Mouse (Mus musculus) heart, adult 11 months (tissue): ENCODE results near the gene Rsc1a1.
A peak's percentile ranks its signal among the peaks of the same experiment; 100 is the strongest.

Experiments
- DNase-seq: peaks from one replicate; pipeline ENCODE4 v3.0.0; 2022

Rsc1a1 gene

DNA sequence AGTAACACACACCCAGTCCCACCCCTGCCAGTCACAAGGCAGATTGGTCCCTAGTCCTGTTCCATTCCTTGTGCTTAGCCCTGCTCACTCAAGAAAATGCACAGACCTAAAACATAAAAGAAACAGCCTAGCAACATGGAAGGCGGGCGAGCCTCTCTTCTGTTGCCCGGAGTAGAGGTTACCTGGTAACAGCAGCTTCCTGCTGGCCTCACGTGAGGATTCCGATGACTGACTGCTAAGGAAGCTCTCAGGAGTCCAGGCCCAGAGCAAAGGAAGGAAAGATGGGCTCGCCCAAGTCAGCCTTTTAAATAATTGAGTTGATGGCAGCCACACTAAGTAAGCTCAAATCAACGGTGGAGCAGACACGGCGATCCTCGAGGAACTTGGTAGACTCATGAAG is 33.5 kb downstream of the Rsc1a1 start:
- no peak for DNase-seq

DNA sequence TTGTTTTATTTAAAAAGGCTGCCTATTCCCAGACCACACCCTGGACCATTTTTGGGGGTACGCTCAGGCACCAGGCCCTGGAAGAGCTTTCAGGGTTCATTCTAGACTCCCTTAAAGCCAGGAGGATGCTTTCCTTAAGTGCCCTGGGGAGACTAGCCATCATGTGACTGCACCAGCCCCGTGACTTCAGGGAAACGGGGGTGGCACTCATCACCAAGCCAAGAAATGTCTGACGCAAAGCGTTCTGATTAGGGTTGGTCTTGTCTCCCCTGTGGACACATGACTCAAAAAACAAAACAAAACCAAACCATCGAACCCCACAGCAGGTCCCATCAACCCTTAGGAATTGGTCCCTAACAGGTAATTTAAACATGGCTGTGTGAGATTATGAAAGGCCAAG is 34.1 kb downstream of the Rsc1a1 start:
- DNase-seq: peak; percentile 96

DNA sequence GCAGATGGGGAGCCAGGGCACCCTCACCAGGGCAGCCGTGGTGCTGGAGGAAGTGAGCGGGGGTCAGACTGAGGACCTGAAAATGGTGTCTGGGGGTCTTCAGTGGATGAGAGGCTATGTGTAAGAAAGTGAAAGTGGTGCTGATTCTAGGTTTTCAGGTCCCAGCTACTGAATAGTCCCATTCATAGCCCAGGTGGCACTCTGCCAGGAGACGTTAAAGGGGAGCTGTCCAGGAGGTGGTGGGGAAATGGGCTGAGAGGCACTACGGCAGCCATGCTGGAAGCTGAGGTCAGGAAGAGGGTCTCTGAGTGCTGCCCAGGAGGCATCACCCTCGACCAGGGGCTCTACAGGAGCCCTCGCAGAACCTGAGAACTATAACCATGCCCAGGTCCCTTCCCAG is 36.2 kb downstream of the Rsc1a1 start:
- DNase-seq: no peak

DNA sequence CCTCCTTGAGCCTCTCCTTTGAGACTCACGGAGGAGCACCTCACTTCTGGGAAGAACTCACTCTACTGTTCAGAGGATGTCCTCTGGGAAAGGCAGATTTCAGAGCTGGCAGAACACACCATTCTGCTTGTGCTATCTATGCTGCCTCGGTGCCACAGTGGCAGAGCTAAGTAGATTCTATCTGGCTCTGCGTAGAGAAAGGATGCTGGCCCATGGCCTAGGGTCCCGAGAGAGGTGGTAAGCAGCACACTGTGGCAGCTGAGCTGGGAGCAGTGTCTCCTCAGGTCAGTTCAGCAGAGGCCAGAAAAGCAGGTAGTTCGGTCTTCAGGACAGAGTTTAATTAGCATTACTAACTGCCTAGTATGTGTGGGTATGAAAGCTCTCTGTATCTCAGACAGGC is 37.1 kb downstream of the Rsc1a1 start:
- peak; percentile 98 for DNase-seq

DNA sequence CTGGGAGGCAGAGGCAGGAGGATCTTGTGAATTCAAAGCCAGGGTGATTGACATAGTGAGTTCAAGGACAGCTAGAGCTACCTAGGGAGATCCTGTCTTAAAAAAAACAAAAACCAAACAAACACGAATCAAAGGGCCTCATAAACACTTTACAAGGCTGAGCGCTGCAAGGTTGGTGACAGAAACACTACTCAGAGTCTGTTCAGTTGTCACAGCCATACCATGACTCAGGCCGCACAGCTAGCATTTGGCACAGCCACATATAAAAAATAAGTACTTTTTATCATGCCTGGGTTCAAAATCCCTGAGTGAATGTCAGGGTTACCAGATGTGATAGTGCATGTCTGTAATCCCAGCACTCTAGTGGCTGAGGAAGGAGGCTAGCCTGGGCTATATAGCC is 38.2 kb downstream of the Rsc1a1 start:
- DNase-seq: no peak

DNA sequence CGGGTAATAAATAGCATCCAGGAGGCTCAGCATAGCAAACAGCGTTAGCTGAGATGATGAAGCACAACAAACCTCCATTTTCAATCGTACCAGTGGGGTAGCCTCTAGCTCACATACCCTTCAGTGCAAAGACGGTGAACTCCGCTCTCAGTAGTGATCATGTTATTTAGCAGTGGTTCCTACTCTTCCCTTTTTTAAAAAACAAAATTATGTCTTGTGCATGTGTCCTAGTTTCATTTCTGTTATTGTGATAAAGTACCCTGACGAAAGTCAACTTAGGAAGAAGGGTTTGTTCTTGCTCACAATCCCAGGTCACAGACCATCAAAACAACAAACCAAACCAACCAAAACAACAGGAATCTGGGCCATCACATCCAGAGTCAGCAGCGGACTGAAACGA is 39.4 kb downstream of the Rsc1a1 start:
- no peak for DNase-seq

DNA sequence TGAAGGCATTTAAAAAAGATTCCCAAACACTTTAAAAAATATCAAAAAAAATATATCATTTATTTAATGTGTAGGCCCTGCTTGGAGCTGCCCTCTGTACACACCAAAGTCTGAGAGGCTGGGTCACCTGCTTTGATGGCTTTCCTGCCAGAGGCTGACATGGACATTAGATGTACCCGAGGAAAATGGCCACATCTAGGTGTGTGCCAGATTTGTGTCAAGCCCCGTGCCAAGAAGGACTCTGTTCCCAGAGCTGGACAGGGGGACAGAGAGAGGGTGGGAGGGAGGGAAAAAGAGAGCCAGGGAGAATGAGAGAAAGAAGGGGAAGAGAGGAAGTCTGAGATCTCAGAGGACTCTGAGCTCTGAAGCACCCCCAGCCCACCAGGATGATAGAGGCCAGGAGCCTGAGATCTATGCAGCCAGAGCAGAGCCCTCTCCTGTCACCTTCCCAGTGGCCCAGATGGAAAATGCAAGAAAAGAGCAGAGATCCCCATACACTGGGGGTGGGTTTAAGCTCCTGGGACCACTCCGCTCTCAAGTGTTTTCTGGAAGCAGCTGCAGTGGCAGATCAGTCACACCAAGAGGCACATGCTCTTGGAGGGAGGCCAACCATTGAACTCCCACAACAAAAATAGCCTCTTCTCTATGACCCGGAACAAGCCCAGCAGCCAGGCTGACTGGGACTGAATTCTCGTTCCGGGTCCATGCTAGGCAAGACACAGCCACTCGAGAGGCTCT is 42.1 kb downstream of the Rsc1a1 start:
- peak; percentile 99 for DNase-seq

DNA sequence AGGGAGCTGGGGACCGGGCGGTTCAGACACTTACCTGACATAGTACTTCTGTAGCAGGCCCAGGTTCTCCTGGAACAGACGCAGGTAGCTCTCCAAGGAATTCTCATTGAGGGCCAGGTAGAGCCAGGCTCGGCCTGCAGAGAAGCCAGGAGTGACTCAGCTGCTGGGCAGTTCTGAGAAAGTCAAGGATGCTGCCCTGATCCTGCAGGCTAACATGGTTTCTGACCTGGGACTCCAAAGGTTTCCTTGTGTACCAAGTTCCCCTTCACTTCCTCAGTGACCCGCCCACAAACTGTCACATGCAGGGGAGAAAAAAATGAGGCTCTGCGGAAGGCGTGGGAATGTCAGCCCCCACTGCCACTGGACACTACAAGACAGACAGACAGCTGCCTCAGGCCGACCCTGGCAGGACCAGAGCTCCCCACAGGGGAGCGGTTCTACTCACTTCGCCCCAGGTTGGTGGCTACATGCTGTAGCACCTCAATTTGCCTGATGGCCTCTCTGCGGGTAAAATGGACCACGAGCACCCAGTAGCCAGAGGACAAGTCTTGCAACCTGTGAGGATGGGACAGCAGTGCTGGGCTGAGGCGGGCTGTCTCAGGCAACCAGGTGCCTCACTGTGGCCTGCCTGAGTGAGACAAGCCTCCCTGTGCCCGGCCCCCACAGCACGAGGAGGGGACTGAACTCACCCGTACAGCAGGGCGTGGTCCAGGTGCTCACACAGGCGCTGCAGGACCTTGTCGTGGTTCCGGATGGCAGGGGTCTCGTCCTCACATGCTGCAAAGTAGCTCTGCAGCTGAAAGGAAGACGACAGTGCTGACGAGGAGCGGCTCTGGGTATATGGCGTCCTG is 43.2 kb downstream of the Rsc1a1 start:
- peak; percentile 93 for DNase-seq

DNA sequence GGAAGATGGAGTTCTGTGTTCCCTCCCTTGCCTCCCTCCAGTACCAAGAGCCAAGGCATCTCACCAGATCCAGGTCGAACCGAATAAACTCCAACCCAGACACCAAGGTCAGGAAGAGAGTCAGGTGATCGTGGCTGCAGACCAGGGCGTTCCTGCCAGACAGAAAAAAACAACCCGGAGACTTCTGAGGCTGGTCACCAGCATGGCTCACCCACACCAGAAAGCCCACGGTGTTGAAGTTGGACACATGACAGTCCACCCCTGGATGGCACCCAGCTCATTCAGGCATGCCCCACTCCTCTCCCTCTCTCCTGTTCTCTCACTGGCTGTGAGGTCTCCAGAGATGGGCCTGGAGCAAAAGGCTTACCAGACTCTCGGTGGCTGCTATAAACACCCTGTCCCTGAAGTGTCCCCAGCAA is 44.0 kb downstream of the Rsc1a1 start:
- DNase-seq: peak; percentile 98

DNA sequence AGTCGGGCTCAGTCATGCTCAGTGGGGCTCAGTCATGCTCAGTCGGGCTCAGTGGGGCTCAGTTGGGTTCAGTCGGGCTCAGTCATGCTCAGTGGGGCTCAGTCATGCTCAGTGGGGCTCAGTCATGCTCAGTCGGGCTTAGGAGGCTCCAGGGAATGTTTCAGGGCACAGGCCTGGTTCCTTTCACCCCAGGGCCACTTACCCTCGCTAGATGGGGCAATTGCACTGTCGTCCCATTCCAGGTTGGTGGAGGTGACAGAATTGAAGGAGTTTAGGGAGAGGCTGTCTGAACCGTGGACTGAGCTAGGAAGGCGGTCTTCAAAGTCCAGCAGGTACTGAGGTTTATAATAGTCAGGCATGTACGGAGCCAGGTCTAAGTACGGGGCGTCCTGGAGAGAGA is 45.9 kb downstream of the Rsc1a1 start:
- DNase-seq: no peak

DNA sequence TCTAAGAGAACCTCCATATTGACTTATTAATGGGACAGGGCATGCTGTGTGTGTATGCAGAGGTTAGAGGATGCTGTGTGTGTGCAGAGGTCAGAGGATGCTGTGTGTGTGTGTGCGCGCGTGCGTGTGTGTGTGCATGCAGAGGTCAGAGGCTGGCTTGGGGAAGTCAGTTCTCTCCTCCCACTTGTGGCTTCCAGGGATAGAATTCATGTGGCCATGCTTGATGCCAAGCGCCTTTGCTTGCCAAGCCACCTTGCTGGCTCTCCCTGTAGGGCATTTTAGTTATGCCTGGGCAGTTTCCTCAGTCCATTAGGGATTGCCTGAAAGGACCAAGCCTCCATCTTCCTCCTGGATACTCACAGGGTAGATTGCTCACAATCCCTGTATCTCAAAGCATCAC is 48.7 kb downstream of the Rsc1a1 start:
- peak; percentile 98 for DNase-seq

DNA sequence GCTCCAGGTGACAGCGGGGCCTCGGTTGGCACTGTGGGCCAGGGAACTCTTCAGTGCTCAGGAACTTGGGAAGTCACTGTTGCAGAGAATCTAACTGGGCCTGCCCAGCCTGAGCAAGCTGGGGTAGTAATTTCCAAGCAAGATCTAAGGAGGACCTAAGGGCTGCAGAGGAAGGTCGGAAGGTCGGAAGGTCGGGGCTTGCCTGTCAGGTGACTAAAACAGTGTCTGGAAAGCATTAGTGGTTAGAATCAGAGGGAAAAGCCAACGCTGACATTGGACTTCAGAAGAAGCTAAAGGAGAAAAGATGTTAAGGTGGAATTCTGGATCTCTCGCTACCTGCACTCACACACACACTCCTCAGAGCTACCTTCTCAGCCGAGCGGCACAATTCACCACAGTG is 49.4 kb downstream of the Rsc1a1 start:
- peak; percentile 88 for DNase-seq
